Mouse (Mus musculus) liver, adult (tissue): Measurements from ENCODE around the gene Mylk.

Source experiments
- GATA4 ChIP-seq: IDR thresholded peaks from 2 replicates; pipeline ENCODE4 v1.6.1; 2014; ENCODE audit warnings: mild to moderate bottlenecking, low read length; ENCODE audit not compliant: insufficient replicate concordance

Gene Mylk

GRCm38 (mm10) chr16:34763959-34764591 lies 19.1 kb downstream of the Mylk start:
- no peak for TF ChIP-seq GATA4

GRCm38 (mm10) chr16:34765666-34766065 lies 20.7 kb downstream of the Mylk start:
- TF ChIP-seq GATA4 = no peak

- no peak for TF ChIP-seq GATA4
Observed at GRCm38 (mm10) chr16:34766193-34766592, 21.2 kb downstream of the Mylk start.

GRCm38 (mm10) chr16:34767443-34767842 lies 22.4 kb downstream of the Mylk start:
- TF ChIP-seq GATA4 = no peak

- no peak for TF ChIP-seq GATA4
Observed at GRCm38 (mm10) chr16:34768436-34768835, 23.4 kb downstream of the Mylk start.

- no peak for TF ChIP-seq GATA4
Observed at GRCm38 (mm10) chr16:34770127-34770526, 25.1 kb downstream of the Mylk start.

- no peak for TF ChIP-seq GATA4
Observed at GRCm38 (mm10) chr16:34772445-34773032, 27.5 kb downstream of the Mylk start.

- TF ChIP-seq GATA4 = no peak
Observed at GRCm38 (mm10) chr16:34782442-34782841, 37.4 kb downstream of the Mylk start.

GRCm38 (mm10) chr16:34783536-34783935 lies 38.5 kb downstream of the Mylk start:
- TF ChIP-seq GATA4 = no peak

GRCm38 (mm10) chr16:34784675-34785074 lies 39.7 kb downstream of the Mylk start:
- no peak for TF ChIP-seq GATA4

GRCm38 (mm10) chr16:34792555-34792954 lies 47.5 kb downstream of the Mylk start:
- TF ChIP-seq GATA4 = no peak

GRCm38 (mm10) chr16:34793000-34793399 lies 48.0 kb downstream of the Mylk start:
- TF ChIP-seq GATA4 = peak; percentile 39; the same call in 1 of the 2 replicates

- TF ChIP-seq GATA4 = no peak
Observed at GRCm38 (mm10) chr16:34801222-34801621, 56.2 kb downstream of the Mylk start.

- TF ChIP-seq GATA4 = no peak
Observed at GRCm38 (mm10) chr16:34804286-34805010, 59.4 kb downstream of the Mylk start.

GRCm38 (mm10) chr16:34806883-34807767 lies 62.1 kb downstream of the Mylk start:
- peak; percentile 8; the same call in 1 of the 2 replicates for TF ChIP-seq GATA4

GRCm38 (mm10) chr16:34807768-34808275 lies 62.8 kb downstream of the Mylk start:
- peak; percentile 33; the same call in 1 of the 2 replicates for TF ChIP-seq GATA4

- no peak for TF ChIP-seq GATA4
Observed at GRCm38 (mm10) chr16:34812165-34812564, 67.2 kb downstream of the Mylk start.
